Mouse (Mus musculus): ENCODE results near the gene Hadh.

DNA sequence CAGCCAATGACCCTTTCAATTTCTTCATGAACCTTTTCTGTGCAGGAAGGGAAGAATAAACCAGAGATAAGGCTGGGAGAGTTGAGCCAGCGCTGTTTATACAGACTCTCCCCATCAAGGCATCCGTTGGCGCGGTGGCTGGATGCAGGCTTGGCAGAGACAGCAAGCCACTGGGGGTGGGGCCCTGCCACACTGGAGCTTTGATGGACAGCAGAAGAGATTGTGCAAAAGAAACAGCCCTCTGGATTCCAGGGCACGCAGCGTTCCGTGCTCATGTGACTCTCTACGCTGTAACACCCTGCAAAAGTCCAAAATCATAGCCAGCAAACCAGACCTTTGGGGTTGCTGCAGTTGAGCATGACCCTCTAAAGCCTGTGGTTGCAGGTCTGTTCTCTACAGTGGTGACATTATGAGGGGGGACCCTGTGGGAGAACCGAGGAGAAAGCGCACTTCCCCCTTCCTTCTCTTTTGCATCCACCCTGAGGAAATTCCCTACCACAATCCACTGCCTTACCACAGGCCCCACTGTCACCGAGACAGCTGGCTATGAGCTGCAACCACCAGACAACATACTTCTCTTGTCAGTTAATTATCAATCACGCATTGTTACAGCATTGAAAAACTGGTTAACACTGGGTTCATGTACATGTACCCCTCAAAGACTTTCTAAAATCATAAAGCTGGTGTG, 23.8 kb upstream of the Hadh start:
- no peak for TF ChIP-seq CTCF (IDR thresholded peaks at IDR 0.05; ENCODE audit: low read depth, low read length)
- TF ChIP-seq POLR2A (IDR thresholded peaks at IDR 0.05; ENCODE audit: insufficient read depth, low read length), result no peak
